Mouse (Mus musculus) midbrain, postnatal 0 days (tissue): ENCODE data around the gene Scaf1. TPM values are rescaled to one million over a fixed set of nuclear protein-coding genes. Genes with fewer than 3 reads are reported as not detected.
A peak's percentile ranks its signal among the peaks of the same experiment; 100 is the strongest.

Experiments
- ATAC-seq: fragments of 200-750 bp; cut with Nextera tagmentation; 2 replicates; pipeline ENCODE4 v1.8.0; 2017; ENCODE audit warnings: moderate number of reproducible peaks, mild to moderate bottlenecking, moderate TSS enrichment, moderate library complexity; ENCODE audit not compliant: low FRiP score
- DNase-seq: peaks from one replicate; pipeline ENCODE4 v3.0.0-alpha.2; 2015; ENCODE audit warnings: low spot score
- H3K27ac ChIP-seq: fragments of 300-500 bp; sonication (generic); 2 replicates; pipeline ENCODE4 v1.5.1; 2014; ENCODE audit warnings: low read depth, mild to moderate bottlenecking, low read length, mixed read lengths
- H3K27me3 ChIP-seq: fragments of 300-500 bp; sonication (generic); 2 replicates; pipeline ENCODE4 v1.6.1; 2014; ENCODE audit warnings: low read length, control low read depth, mixed read lengths; ENCODE audit not compliant: insufficient read depth
- H3K36me3 ChIP-seq: fragments of 300-500 bp; sonication (generic); 2 replicates; pipeline ENCODE4 v1.6.1; 2014; ENCODE audit warnings: low read length, control low read depth, mixed read lengths; ENCODE audit not compliant: insufficient read depth
- H3K4me1 ChIP-seq: fragments of 300-500 bp; sonication (generic); 2 replicates; pipeline ENCODE4 v1.6.1; 2014; ENCODE audit warnings: mild to moderate bottlenecking, control low read depth, antibody characterized with exemption, low read length, mixed read lengths; ENCODE audit not compliant: insufficient read depth
- H3K4me2 ChIP-seq: fragments of 300-500 bp; sonication (generic); 2 replicates; pipeline ENCODE4 v1.6.1; 2014; ENCODE audit warnings: low read depth, mild to moderate bottlenecking, low read length, mixed read lengths; ENCODE audit not compliant: poor library complexity, severe bottlenecking
- H3K4me3 ChIP-seq: fragments of 300-500 bp; sonication (generic); 2 replicates; pipeline ENCODE4 v1.5.1; 2014; ENCODE audit warnings: low read depth, mild to moderate bottlenecking, low read length, moderate library complexity
- H3K9ac ChIP-seq: fragments of 300-500 bp; sonication (generic); replicated peaks from 2 replicates; pipeline ENCODE4 v1.6.1; 2014; ENCODE audit warnings: mild to moderate bottlenecking, low read length, moderate library complexity, mixed read lengths; ENCODE audit not compliant: poor library complexity, severe bottlenecking
- H3K9me3 ChIP-seq: fragments of 300-500 bp; sonication (generic); 2 replicates; pipeline ENCODE4 v1.6.1; 2016; ENCODE audit warnings: low read length, control low read depth
- CTCF ChIP-seq: IDR thresholded peaks from 2 replicates; pipeline ENCODE4 v1.5.1; 2016; ENCODE audit warnings: antibody characterized with exemption, mild to moderate bottlenecking
- WGBS: fragments of 180-500 bp; shearing (Covaris S2); extraction: QIAGEN DNeasy Blood & Tissue Kit; methylation state at CpG from one replicate; pipeline ENCODE4 v1.1.7; 2014; 5-methylcytosine and 5-hydroxymethylcytosine counted together
- polyA plus RNA-seq: library from polyadenylated mRNA; unstranded; fragments of >200 nt; fragmentation: Nextera tagmentation; extraction: Ambion mirVana; gene quantifications from 2 replicates; pipeline ENCODE4 v1.2.1, GENCODE M21; 2015
- total RNA-seq: library from RNA; depleted of rRNA; stranded (reverse); fragments of >200 nt; gene quantifications from 2 replicates; pipeline ENCODE4 v1.2.3, GENCODE M21; 2014

Gene Scaf1
- total and polyA plus RNA-seq, 2 experiments from 2014 or later: 53.3 to 90.9 TPM

GRCm38 (mm10) chr7:45000539-45001114 lies 15.5 kb downstream of the Scaf1 start:
- H3K36me3 ChIP-seq: peaks cover 53% of the 10 kb centered on the region
- DNase-seq (no peak), ATAC-seq (no peak)
- no peak overlapping the region for H3K9ac ChIP-seq
- no peaks in the 10 kb centered on the region for H3K9me3 ChIP-seq
- no peak overlapping the region for H3K4me3 ChIP-seq
- 87% methylated on average over 21 of the region's 21 CpGs for WGBS
- no peaks in the 10 kb centered on the region for H3K27me3 ChIP-seq
- no peak for TF ChIP-seq CTCF
- H3K27ac ChIP-seq: no peak overlapping the region
- H3K4me1 ChIP-seq: 0 out of 2 replicates have a peak, but pooled peaks cover 2% of the 10 kb centered on the region
- H3K4me2 ChIP-seq: no peak overlapping the region

DNA sequence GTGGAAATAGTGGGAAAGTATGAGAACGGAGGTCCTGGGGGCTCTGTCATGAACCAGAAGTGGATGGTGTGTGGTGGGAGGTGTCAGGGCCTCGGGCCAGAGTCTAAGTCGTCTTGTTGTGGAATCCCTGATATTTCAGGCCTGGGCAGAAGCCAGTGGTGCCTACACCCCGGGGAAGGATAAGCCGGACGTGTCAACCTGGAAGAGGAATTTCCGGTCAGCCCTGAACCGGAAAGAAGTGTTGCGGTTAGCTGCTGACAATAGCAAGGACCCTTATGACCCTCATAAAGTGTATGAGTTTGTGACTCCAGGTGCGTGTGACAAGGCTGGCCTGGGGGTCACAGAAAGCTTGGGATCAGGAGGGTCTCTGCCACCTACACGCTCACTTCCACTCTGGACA lies 16.4 kb downstream of the Scaf1 start:
- H3K27me3 ChIP-seq: no peaks in the 10 kb centered on the region
- no peak for ATAC-seq
- 84% methylated on average over 11 of the region's 11 CpGs for WGBS
- peaks cover 47% of the 10 kb centered on the region for H3K36me3 ChIP-seq
- H3K4me3 ChIP-seq: no peak overlapping the region
- no peak for DNase-seq
- 0 out of 2 replicates have a peak, but pooled peaks cover 2% of the 10 kb centered on the region for H3K4me1 ChIP-seq
- no peak overlapping the region for H3K9ac ChIP-seq
- no peaks in the 10 kb centered on the region for H3K9me3 ChIP-seq
- no peak overlapping the region for H3K4me2 ChIP-seq
- no peak overlapping the region for H3K27ac ChIP-seq
- TF ChIP-seq CTCF: no peak

DNA sequence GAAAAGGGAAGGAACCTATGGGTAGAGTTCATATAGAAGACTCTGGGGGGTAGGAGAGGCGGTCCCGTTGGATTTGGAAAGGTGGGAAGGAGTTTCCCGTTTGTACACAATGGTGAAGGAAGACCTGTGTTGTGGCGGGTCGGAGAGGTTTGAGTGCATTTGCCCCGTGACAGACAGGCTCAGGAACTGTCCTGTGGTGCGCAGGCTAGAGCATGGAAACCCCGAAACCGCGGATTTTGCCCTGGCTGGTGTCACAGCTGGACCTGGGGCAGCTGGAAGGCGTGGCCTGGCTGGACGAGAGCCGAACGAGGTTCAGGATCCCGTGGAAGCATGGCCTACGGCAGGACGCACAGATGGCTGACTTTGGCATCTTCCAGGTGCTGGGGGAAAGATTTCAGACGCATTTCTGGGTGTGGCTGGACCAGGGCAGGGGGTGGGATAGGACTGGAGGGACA lies 17.6 kb downstream of the Scaf1 start, which contains the start of gene Bcl2l12:
Gene Bcl2l12, minus strand, starts transcription at position 212 of the 455 bp plus-strand sequence.
- TF ChIP-seq CTCF: no peak
- H3K9ac ChIP-seq: peak within 1 kb of the TSS; percentile 62
- WGBS: 3% methylated on average over 18 of the region's 18 CpGs
- DNase-seq: peak; percentile 19
- H3K36me3 ChIP-seq: peaks cover 37% of the 10 kb centered on the region
- no peaks in the 10 kb centered on the region for H3K9me3 ChIP-seq
- H3K27ac ChIP-seq: peak within 1 kb of the TSS; percentile 62
- H3K27me3 ChIP-seq: no peaks in the 10 kb centered on the region
- 0 out of 2 replicates have a peak, but pooled peaks cover 2% of the 10 kb centered on the region for H3K4me1 ChIP-seq
- peak within 1 kb of the TSS; percentile 80 for H3K4me2 ChIP-seq
- H3K4me3 ChIP-seq: peak within 1 kb of the TSS; percentile 54
- no peak for ATAC-seq

GRCm38 (mm10) chr7:44997940-44998428 lies 18.2 kb downstream of the Scaf1 start:
- Histone ChIP-seq H3K9ac (peak overlapping the region; percentile 62), H3K4me2 (peak overlapping the region; percentile 80), H3K27ac (peak overlapping the region; percentile 62), H3K4me1 (0 out of 2 replicates have a peak, but pooled peaks cover 2% of the 10 kb centered on the region), H3K4me3 (peak overlapping the region; percentile 54), H3K36me3 (peaks cover 32% of the 10 kb centered on the region), H3K27me3 (no peaks in the 10 kb centered on the region), H3K9me3 (no peaks in the 10 kb centered on the region)
- 4% methylated on average over 15 of the region's 15 CpGs for WGBS
- ATAC-seq (peak; percentile 9; the same call in 1 of the 2 replicates), DNase-seq (peak; percentile 22)
- no peak for TF ChIP-seq CTCF

- Histone ChIP-seq H3K4me3 (peak within 1 kb of the TSS; percentile 54), H3K4me1 (0 out of 2 replicates have a peak, but pooled peaks cover 2% of the 10 kb centered on the region), H3K9ac (peak within 1 kb of the TSS; percentile 62), H3K27ac (peak within 1 kb of the TSS; percentile 62), H3K27me3 (no peaks in the 10 kb centered on the region), H3K36me3 (peaks cover 28% of the 10 kb centered on the region), H3K4me2 (peak within 1 kb of the TSS; percentile 80), H3K9me3 (no peaks in the 10 kb centered on the region)
- peak; percentile 98 for DNase-seq
- peak; percentile 89 for ATAC-seq
- TF ChIP-seq CTCF: no peak
- under 1% methylated on average over 43 of the region's 43 CpGs for WGBS
Measured at GRCm38 (mm10) chr7:44997231-44997939, 18.8 kb downstream of the Scaf1 start, which contains the start of gene Irf3. Gene Irf3 (plus strand): TSS chr7:44997648.
